Mouse (Mus musculus) E14TG2a.4 (cell line): Measurements from ENCODE around the gene Eri3.

Experiments
- CTCF ChIP-seq: conservative IDR thresholded peaks from 2 replicates; pipeline ENCODE4 v1.5.1; 2014; ENCODE audit warnings: low read length
- NANOG ChIP-seq: IDR thresholded peaks from 2 replicates; pipeline ENCODE4 v1.6.1; 2014; ENCODE audit warnings: borderline replicate concordance, low read length, mixed read lengths
- POU5F1 ChIP-seq: IDR thresholded peaks from 2 replicates; pipeline ENCODE4 v1.6.1; 2014; ENCODE audit warnings: low read length, borderline replicate concordance

GRCm38 (mm10) chr4:117612713-117613112 is 62.5 kb downstream of the Eri3 start:
- no peak for TF ChIP-seq CTCF
- TF ChIP-seq POU5F1: no peak
- no peak for TF ChIP-seq NANOG
